Mouse (Mus musculus): ENCODE data around the gene Gm20498.
"Not testable (repeated sequence)": the region's sequence is repeated elsewhere in the genome, so short reads cannot be mapped to it uniquely, and the experiment has no call there.

Gene Gm20498

DNA sequence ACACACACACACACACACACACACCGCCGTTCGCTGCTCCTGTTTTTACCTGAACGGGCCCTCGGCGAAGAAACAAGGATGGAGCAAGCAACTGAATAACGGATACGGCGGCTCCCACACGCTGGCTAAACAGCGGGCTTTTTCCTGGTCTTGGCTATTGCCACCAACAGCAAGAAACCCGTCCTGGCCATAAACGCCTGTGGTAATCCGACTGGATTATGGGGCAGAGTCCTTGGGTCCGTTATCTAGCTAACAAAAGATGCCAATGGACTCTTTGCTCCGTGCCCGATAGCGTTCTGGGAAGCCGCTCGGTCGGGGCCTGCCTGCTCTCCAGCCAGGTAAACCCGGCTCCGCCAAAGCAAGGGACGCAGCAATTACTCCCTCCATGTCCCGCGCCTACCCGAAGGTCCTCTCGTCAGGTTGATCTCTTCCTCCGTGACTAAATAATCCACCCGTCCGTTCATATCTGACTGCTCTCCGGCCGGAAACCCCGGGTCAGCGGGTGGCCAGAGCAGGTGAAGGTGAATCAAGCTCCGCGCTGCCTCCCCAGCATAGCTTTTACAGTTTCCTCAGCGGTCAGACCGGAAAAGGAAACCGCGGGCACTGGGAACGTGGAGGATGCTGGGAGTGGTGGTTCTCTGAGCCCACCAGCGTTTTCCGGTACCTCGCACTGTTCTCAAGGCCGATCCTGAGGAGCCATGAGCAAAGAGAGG lies at the start of gene Gm20498, which contains the start of gene Synj2bp:
TSS of gene Gm20498 (minus strand) at position 590 of the 713 bp plus-strand sequence.
TSS of gene Synj2bp (minus strand) at position 596 of the 713 bp plus-strand sequence.
- peak; percentile 89 for DNase-seq (ENCODE audit: low read depth)

DNA sequence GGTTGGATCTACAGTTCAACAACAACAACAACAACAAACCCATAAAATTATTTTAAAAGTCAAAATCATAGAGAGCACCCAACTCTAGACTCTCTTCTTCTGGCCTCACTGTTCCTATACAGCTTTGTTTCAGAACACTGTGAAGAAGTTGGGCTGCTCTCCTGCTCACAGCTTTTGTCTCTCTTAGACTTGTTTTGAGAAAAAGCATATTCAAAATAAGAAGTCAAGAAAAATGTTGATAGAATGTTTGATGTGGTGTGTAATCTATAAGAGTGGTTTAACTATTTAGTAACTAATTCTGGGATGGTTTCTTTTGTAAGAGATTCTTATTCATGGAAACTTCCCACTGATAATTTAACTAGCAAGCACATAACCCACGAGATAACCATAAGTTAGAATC lies 35.7 kb upstream of the Gm20498 start, which contains the start of gene Adam21:
TSS of gene Adam21 (minus strand) at position 101 of the 400 bp plus-strand sequence.
- no peak for DNase-seq (ENCODE audit: low read depth)

DNA sequence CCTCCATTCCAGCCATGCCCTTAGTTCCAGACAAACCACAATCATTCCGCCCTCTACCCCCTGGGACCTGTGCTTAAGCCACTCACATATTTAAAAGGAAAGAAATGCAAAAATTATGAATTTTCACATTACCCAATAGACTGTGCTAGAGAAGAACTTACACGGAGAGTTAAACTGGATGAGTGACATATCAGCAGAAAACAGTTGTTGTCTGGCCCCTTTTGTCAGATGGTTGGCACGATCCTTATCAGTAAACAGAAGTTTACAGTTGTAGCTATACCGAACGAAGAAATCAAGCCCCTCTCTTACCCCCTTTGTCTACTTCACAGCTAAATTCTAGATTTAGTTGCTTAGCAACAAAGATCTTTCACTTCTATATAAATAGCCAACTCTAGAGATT lies 35.2 kb upstream of the Gm20498 start:
- DNase-seq (ENCODE audit: low read depth), result no peak

DNA sequence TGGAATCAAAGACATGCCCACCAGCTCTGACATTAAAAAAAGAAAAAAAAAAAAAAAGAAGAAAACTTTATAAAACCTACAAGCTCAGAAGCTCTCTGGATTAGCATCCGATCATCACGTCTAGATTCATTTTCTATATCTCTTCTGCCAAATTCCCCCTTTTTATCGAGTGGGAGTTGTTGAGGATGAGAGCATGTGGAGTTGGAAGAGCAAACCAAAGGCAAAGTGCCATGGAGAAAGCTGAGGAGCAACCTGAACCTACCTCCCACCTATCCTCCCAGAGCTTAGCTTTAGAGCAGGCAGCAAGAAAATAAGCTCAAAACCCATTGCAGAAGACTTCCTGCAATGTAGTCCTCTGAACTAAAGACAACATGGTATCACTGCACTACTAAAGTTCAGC lies 31.5 kb upstream of the Gm20498 start:
- DNase-seq (ENCODE audit: low read depth), result no peak

DNA sequence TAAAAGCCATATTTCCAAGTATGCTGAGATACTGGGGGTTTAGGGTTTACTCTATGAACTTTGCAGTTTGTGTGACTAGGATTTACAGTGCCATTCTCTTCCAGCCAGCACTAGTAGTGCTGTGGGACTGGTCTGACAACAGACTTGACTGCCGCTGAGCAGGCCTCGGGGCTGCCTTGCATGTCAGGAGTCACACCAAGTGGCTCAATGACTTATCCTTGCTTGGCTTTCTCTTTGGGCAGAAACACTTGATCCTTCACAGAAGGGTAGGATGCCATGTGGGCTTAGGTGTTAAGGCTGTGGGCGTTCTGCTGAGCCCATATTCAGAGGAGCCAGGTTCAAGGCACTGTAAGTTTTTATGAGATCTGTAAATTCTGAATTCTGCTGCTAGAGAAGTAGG lies 16.6 kb upstream of the Gm20498 start:
- DNase-seq (ENCODE audit: low read depth), result no peak

DNA sequence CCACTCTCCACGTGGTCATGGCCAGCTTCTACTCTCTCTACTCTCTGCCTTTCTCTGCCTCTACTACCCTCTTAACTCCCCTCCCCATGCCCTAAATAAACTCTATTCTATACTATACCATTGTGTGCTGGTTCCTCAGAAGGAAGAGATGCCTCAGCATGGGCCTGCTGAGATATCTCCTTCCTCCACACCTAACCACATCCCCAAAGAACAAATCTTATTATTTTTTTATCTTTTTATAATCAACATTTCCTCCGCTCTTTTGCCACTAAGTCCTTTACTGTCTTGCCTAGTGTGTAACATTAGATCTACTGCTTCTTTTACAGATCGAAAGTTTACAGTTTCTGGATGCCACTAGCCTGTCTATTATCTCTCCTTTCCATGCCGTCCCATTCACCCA lies 14.5 kb upstream of the Gm20498 start:
- DNase-seq (ENCODE audit: low read depth), result no peak

DNA sequence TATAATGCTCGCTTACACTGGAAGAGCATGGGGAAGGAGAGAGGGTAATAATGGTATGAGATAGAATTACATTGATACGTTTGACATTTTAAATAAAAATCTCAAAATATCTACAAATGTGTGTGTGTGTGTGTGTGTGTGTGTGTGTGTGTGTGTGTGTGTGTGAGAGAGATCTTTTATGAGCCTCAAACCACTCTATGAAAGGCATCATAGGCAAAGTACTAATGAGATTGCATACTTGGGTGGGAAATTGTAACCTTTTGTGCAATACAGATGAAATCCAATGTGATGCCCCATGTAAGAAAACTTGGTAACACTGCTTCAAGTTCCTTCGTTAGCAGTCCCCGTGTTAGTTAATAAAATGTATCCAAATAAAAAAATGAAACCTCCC lies 319 bp upstream of the Gm20498 start:
- no peak for DNase-seq (ENCODE audit: low read depth)

DNA sequence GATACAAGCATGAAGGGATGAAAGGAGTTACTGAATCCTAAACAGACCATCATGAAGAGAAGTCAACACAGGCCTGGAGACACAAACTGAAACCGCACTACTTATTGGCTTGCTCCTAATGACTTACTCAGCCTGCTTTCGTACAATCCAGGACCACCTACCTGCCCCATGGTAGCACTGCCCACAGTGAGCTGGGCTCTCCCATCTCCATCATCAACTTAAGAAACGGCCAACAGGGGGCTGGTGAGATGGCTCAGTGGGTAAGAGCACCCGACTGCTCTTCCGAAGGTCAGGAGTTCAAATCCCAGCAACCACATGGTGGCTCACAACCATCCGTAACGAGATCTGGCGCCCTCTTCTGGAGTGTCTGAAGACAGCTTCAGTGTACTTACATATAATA lies 2.1 kb downstream of the Gm20498 start:
- DNase-seq (ENCODE audit: low read depth), result not testable (repeated sequence)

DNA sequence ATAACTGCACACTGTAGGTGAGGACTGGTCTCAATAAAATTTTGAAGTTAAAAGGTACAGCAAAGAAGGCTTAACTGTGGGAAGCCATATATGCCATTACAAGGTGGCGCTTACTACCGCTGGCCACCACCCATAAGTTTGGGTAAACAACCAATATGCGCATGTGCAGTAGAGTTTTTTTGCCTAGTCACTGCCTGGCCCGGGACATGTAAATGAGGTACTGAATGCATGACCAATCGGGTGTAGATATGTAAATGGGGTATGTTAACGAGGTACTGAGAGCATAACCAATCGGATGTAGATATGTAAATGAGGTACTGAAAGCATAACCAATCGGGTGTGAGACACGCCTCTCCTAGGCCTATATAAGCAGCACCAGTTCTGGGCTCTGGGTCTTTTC lies 35.8 kb downstream of the Gm20498 start:
- DNase-seq (ENCODE audit: low read depth), result not testable (repeated sequence)

DNA sequence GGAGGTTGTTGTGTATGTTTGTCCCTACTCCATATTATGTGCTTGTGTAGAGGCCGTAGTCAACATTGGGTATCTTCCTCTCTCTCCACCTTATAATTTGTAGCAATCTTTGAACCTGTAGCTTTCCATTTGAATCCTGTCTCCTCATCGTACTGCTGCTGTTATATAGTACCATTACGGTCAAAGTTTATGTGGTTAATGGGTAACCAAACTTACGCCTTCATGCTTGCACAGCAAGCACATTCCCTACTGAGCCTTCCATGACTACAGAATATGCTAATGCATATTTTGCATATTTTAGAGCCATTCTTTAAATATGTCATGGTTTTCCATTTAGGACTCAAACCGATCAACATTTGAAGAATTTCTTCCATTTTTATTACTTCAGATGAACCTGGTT lies 42.2 kb downstream of the Gm20498 start:
- DNase-seq (ENCODE audit: low read depth), result no peak

DNA sequence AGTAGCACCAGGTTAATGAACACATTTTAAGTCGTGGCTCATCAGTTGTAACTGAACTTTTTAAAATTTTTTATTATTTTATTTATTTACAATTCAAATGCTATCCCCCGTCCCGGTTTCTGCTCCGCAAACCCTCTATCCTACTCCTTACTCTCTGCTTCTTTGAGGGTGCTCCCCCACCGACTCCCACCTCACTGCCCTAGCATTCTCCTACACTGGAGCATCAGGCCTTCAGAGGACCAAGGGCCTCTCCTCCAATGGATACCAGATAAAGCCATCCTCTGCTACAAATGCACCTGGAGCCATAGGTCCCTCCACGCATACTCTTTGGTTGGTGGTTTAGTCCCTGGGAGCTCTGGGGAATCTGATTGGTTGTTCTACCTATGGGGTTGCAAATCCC lies 47.4 kb downstream of the Gm20498 start:
- DNase-seq (ENCODE audit: low read depth), result peak; percentile 4

DNA sequence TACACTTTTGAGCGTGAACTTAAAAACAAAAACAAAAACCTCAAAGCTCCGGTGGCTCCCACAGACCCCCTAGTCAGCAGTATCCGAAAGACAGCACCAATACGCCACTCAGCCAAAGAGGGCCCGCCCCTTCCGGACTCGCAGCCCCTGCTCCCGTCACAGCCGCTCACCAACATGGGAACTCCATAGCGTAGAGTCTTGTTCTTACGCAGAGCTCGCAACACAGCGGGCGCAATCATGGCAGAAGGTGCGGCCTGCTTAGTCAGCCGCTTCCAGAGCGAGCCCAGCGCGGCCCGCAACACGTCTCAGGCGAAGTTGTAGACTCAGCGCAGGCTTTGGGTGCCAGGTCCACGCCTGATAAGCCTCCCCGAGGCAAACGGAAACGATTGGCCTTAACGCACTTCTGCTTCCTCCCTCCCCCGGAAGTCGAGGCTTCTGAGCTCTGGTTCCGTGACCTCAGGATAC lies 47.9 kb downstream of the Gm20498 start, which contains the start of gene Cox16:
TSS of gene Cox16 (minus strand) at position 401 of the 465 bp plus-strand sequence.
- peak; percentile 82 for DNase-seq (ENCODE audit: low read depth)

DNA sequence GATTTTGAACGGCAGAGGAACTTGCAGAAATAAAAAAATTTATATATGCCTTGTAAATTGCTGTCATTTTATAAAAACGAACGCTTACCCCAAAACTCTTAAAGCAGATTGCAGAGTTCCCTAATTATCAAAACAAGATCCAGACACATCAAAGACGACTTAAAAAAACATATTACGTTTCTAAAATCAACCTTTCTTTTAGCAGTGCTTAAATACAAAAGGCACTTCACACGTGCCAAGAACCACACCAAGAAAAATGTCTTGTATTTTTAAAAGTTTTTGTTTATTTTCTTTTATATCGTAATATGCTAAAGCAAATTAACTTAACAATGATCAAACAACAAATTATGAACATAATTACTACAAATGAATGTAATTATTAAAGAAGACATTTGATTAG lies 48.5 kb downstream of the Gm20498 start:
- DNase-seq (ENCODE audit: low read depth), result peak; percentile 3

DNA sequence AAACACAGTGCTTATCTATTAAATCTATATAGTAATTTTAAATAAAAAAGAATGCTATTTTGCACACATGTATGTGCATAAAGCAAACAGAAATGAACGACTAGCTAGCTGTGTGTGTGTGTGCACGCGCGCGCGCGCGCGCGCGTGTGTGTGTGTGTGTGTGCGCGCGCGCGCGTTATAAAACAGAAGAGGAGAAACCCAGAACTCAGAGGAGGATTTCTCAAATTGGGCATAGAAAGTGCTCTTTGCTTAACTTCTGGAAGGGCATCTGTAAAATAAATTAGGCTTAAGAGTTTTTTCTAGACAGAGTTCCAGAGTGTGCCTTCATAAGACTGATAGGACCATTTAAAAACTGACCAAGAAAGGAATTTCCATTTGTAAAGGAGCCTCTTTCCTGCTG lies 49.0 kb downstream of the Gm20498 start:
- DNase-seq (ENCODE audit: low read depth), result peak; percentile 80

DNA sequence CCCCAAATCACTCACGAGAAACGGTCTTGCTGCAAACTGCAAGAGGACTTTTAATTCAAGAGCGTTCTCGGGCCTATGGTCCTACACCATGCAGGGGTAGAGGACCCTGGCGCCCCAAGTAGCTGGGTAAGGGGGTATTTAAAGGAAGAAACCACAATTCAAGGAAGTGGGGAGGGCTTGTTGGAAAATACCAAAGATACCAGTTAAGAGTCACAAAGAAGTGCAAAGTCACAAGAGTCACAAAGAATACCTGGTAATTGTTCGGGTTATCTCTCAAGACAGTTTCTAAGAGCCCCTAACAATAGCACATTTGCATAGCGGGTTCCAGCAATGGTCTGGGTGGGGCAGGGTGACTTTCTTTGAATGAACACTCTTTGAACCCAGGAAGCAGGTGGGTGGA lies 73.7 kb downstream of the Gm20498 start:
- DNase-seq (ENCODE audit: low read depth), result not testable (repeated sequence)

DNA sequence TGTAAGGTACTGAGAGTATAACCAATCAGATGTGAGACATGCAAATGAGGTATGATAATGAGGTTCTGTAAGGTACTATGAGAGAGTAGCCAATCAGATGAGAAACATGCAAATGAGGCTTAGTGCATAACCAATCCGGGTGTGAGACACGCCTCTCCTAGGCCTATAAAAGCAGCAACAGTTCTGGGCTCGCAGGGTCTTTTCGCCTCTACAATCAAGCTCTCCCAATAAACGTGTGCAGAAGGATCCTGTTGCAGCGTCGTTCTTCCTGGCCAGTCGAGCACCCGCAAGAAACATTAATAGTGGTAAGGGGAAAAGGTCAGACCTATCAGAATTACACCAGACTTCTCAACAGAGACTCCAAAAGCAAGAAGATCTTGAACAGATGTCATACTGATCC lies 93.7 kb downstream of the Gm20498 start:
- DNase-seq (ENCODE audit: low read depth), result not testable (repeated sequence)

DNA sequence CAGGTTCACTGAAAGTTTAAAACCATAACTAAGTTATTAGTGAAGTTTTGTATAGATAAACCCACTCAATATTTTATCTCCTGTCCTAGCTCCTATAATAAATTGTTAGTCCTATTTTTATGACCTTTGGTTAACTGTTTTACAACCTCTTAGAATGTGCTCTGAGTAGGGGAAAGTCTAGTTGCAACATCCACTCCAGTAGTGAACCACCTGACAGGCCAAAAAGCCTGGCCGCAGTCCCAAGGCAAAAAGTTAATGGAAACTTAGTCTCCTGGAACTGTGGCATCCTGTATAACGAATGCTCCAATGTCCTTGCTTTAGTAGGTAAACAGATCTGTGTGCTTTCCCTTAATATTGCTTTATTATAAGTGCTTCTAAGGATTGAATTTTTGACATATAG lies 97.9 kb downstream of the Gm20498 start:
- DNase-seq (ENCODE audit: low read depth), result not testable (repeated sequence)

DNA sequence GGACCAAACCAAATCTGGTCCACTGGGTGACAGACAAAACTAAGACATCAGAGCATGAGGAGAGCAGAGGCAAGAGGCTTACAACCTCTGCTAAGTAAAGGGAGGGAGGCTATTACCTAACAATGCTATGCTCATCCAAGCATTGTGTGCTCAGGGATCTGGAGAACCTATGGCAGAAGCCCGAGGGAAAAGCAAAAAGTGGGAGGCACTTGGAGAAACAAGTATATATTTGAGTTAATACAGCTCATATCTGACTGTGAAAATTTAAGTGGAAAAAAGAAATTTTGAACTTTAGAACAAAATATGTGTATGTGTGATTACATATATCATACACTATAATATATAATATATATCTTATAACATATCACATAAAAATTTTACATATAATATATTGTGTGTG lies 110.9 kb downstream of the Gm20498 start, which contains the start of gene Adam4:
TSS of gene Adam4 (minus strand) at position 101 of the 400 bp plus-strand sequence.
- no peak for DNase-seq (ENCODE audit: low read depth)

DNA sequence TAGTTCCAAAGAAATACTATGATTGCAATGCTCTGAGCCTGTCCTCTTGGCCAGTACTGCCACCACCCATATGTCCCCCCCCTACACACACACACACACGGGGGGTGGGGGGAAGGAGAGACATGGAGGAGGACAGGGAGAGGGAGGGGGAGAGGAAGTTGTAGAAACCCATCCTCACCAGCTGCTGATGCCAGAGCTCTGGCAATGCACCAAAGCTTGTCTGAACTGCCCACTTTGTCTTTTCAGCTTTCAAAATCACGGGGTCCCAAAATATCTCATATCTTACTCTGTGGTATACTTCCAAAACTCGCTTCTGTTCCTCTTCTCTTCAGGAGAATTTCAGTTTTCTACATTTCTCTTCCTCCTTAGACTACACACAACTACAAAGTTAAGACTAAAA lies 119.5 kb downstream of the Gm20498 start:
- DNase-seq (ENCODE audit: low read depth), result no peak

DNA sequence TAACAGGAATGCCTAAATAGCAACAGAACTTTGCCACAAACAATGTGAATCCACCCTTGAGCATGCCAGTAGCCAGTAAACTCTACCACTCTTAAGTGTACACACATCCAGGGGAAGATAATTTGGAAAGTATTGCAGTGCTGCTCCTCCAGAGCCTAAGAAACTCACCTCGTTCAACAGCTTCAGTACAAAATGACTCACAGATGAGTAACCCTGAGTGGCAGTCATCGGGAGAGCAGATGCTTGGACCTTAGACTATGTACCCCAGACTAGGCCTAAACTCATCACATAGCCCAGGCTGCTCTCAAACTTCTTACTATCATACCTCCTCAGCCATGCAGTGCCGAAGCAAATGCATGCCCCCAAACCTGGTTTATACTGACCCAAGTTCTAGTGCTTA lies 123.7 kb downstream of the Gm20498 start:
- peak; percentile 58 for DNase-seq (ENCODE audit: low read depth)

DNA sequence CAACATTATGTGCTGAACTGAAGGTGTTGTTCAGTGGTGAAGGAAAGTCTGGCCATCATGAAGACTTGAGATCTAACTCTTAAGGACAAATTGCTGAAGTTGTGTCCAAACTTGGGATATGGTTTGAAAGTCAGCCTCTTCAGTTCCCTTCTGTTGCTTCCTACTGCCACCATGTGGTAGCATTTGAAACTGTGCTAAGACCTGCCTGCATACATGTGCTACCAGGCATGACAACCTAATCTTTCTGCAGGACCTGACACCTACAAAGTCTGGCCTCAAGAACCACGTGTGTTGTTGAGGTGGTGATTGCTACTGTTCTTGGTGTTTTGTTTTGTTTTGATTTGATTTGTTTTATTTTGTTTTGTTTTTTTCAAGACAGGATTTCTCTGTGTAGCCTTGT lies 130.5 kb downstream of the Gm20498 start:
- DNase-seq (ENCODE audit: low read depth), result peak; percentile 86

DNA sequence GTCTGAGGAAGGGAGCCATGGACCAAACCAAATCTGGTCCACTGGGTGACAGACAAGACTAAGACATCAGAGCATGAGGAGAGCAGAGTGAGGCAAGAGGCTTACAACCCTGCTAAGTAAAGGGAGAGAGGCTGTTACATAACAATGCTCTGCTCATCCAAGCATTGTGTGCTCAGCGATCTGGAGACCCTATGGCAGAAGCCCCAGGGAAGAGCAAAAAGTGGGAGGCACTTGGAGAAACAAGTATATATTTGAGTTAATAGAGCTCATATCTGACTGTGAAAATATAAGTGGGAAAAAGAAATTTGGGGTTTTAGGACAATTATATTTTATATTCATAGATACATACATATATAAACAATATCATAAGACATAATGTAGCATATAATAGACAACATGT lies 153.3 kb downstream of the Gm20498 start, which contains the start of gene Gm4787:
TSS of gene Gm4787 (minus strand) at position 101 of the 400 bp plus-strand sequence.
- DNase-seq (ENCODE audit: low read depth), result not testable (repeated sequence)

DNA sequence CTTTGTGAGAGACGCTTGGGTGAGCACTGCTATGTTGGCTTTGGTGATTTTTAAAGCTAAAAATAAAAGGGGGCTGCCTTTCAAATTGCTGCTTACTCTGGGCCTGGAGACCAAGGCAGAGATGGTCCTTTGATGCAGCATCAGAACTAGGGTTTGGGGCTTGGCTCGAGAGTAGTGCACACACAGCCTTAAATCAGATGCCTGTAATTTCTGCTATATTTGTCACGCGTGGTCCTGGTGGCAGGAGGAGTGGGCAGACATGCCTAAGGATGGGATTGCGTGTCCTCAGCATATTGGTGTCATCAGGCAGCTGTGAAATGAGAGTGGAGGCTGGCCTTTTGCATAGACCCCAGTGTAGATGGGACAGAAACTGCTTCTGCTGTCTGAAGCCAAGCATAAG lies 198.9 kb downstream of the Gm20498 start:
- no peak for DNase-seq (ENCODE audit: low read depth)
